Mouse (Mus musculus) MEL (cell line): ENCODE measurements at regions not wholly inside any gene's neighbourhood (a gene's known extent, or its start where the extent isn't known, plus 50 kb on each side); places are given as distances from the start of the nearest gene placed in this dataset.

Experiments
- DNase-seq: peaks from one replicate; pipeline ENCODE4 v3.0.0; 2011; ENCODE audit warnings: low read depth, low spot score
- H3K27ac ChIP-seq: 2 replicates; pipeline ENCODE4 v1.5.1; 2012; ENCODE audit warnings: low read depth, mild to moderate bottlenecking, control low read depth, low read length, moderate library complexity; ENCODE audit not compliant: control insufficient read depth
- H3K27me3 ChIP-seq, 2 experiments: fragments of 150-350 bp in 1 of 2; sonication (generic) in 1 of 2; 2 replicates each; pipeline ENCODE4 v1.6.1; 2012; ENCODE audit warnings: low read length in 2 of 2, mild to moderate bottlenecking in 2 of 2, improper control_type of control experiment in 1 of 2, moderate library complexity in 1 of 2; ENCODE audit not compliant: insufficient read depth in 2 of 2, control insufficient read depth in 1 of 2
- H3K36me3 ChIP-seq, 2 experiments: 2 replicates each; pipeline ENCODE4 v1.6.1; 2012 to 2014; ENCODE audit warnings: low read length in 2 of 2, improper control_type of control experiment in 1 of 2, inconsistent platforms in 1 of 2, mild to moderate bottlenecking in 1 of 2; ENCODE audit not compliant: insufficient read depth in 2 of 2, control insufficient read depth in 1 of 2
- H3K4me1 ChIP-seq, 2 experiments: fragments of 150-350 bp in 1 of 2; sonication (generic) in 1 of 2; 2 replicates each; pipeline ENCODE4 v1.6.1; 2012; ENCODE audit warnings: low read length in 2 of 2, improper control_type of control experiment in 1 of 2, mild to moderate bottlenecking in 1 of 2; ENCODE audit not compliant: insufficient read depth in 2 of 2, control insufficient read depth in 1 of 2
- H3K4me3 ChIP-seq, 2 experiments: fragments of 150-350 bp in 1 of 2; sonication (generic) in 1 of 2; 2 replicates each; pipeline ENCODE4 v1.5.1; 2012; ENCODE audit warnings: low read depth in 2 of 2, low read length in 2 of 2, mild to moderate bottlenecking in 2 of 2, moderate library complexity in 2 of 2, control low read depth in 1 of 2, improper control_type of control experiment in 1 of 2; ENCODE audit not compliant: control insufficient read depth in 1 of 2, insufficient read depth in 1 of 2
- H3K79me2 ChIP-seq: 2 replicates; pipeline ENCODE4 v1.6.1; 2012; ENCODE audit warnings: mild to moderate bottlenecking, low read length, moderate library complexity; ENCODE audit not compliant: control insufficient read depth, poor library complexity, insufficient read depth
- H3K9ac ChIP-seq: 2 replicates; pipeline ENCODE4 v1.6.1; 2012; ENCODE audit warnings: low read depth, mild to moderate bottlenecking, control low read depth, low read length, moderate library complexity; ENCODE audit not compliant: control insufficient read depth, poor library complexity, severe bottlenecking
- H3K9me3 ChIP-seq: fragments of 150-350 bp; sonication (generic); replicated peaks from 2 replicates; pipeline ENCODE4 v1.6.1; 2012; ENCODE audit warnings: mild to moderate bottlenecking, low read length, improper control_type of control experiment, moderate library complexity; ENCODE audit not compliant: insufficient read depth
- BHLHE40 ChIP-seq: IDR thresholded peaks from 2 replicates; pipeline ENCODE4 v1.6.1; 2012; ENCODE audit warnings: low read depth, mild to moderate bottlenecking, inconsistent platforms, low read length, improper control_type of control experiment, borderline replicate concordance
- CHD1 ChIP-seq: IDR thresholded peaks from 2 replicates; pipeline ENCODE4 v1.6.1; 2012; ENCODE audit warnings: low read depth, mild to moderate bottlenecking, inconsistent platforms, low read length, improper control_type of control experiment
- CTCF ChIP-seq, 3 experiments: IDR thresholded peaks in 2 of 3; conservative IDR thresholded peaks in 1 of 3; 2 replicates each; pipeline ENCODE4 v1.5.1; 2011 to 2012; ENCODE audit warnings: low read length in 3 of 3, low read depth in 2 of 3, mild to moderate bottlenecking in 2 of 3, improper control_type of control experiment in 1 of 3, inconsistent platforms in 1 of 3, mixed read lengths in 1 of 3, moderate library complexity in 1 of 3; ENCODE audit not compliant: control insufficient read depth in 1 of 3, insufficient read depth in 1 of 3, poor library complexity in 1 of 3, severe bottlenecking in 1 of 3
- ELF1 ChIP-seq: IDR thresholded peaks from 2 replicates; pipeline ENCODE4 v1.6.1; 2014; ENCODE audit warnings: low read depth, mild to moderate bottlenecking, inconsistent platforms, low read length, improper control_type of control experiment, moderate library complexity
- EP300 ChIP-seq, 2 experiments: IDR thresholded peaks; 2 replicates each; pipeline ENCODE4 v1.6.1; 2011; ENCODE audit warnings: improper control_type of control experiment in 2 of 2, low read length in 2 of 2, low read depth in 1 of 2, mild to moderate bottlenecking in 1 of 2
- ETS1 ChIP-seq: IDR thresholded peaks from 2 replicates; pipeline ENCODE4 v1.6.1; 2012; ENCODE audit warnings: low read depth, mild to moderate bottlenecking, inconsistent platforms, low read length, improper control_type of control experiment, moderate library complexity
- GABPA ChIP-seq: IDR thresholded peaks from 2 replicates; pipeline ENCODE4 v1.6.1; 2012; ENCODE audit warnings: low read depth, mild to moderate bottlenecking, inconsistent platforms, low read length, improper control_type of control experiment, moderate library complexity
- HCFC1 ChIP-seq: IDR thresholded peaks from 2 replicates; pipeline ENCODE4 v1.6.1; 2012; ENCODE audit warnings: low read depth, mild to moderate bottlenecking, inconsistent platforms, low read length, improper control_type of control experiment, moderate library complexity
- MAZ ChIP-seq: IDR thresholded peaks from 2 replicates; pipeline ENCODE4 v1.6.1; 2012; ENCODE audit warnings: low read depth, mild to moderate bottlenecking, inconsistent platforms, low read length, improper control_type of control experiment
- MXI1 ChIP-seq: IDR thresholded peaks from 2 replicates; pipeline ENCODE4 v1.6.1; 2011; ENCODE audit warnings: mild to moderate bottlenecking, low read depth, low read length, improper control_type of control experiment
- MYC ChIP-seq: IDR thresholded peaks from 2 replicates; pipeline ENCODE4 v1.6.1; 2011; ENCODE audit warnings: low read depth, mild to moderate bottlenecking, low read length, improper control_type of control experiment, moderate library complexity
- NELFE ChIP-seq: IDR thresholded peaks from 2 replicates; pipeline ENCODE4 v1.6.1; 2011; ENCODE audit warnings: low read depth, low read length, improper control_type of control experiment
- POLR2A ChIP-seq, 2 experiments: IDR thresholded peaks; 2 replicates each; pipeline ENCODE4 v1.6.1; 2011 to 2012; ENCODE audit warnings: low read length in 2 of 2, mild to moderate bottlenecking in 2 of 2, control low read depth in 1 of 2, improper control_type of control experiment in 1 of 2, low read depth in 1 of 2, moderate library complexity in 1 of 2; ENCODE audit not compliant: control insufficient read depth in 1 of 2, insufficient read depth in 1 of 2, poor library complexity in 1 of 2
- POLR2AphosphoS5 ChIP-seq: IDR thresholded peaks from 2 replicates; pipeline ENCODE4 v1.6.1; 2012; ENCODE audit warnings: low read depth, borderline replicate concordance, mild to moderate bottlenecking, inconsistent platforms, low read length, moderate library complexity, mixed read lengths
- TAL1 ChIP-seq: IDR thresholded peaks from 2 replicates; pipeline ENCODE4 v1.6.1; 2012; ENCODE audit warnings: mild to moderate bottlenecking, inconsistent platforms, low read length, moderate library complexity, mixed read lengths
- ZMIZ1 ChIP-seq: IDR thresholded peaks from 2 replicates; pipeline ENCODE4 v1.6.1; 2012; ENCODE audit warnings: low read depth, mild to moderate bottlenecking, inconsistent platforms, low read length, improper control_type of control experiment, moderate library complexity
- ZNF384 ChIP-seq: IDR thresholded peaks from 2 replicates; pipeline ENCODE4 v1.6.1; 2012; ENCODE audit warnings: low read depth, mild to moderate bottlenecking, inconsistent platforms, low read length, improper control_type of control experiment

GRCm38 (mm10) chr1:119163846-119164245, 110.4 kb upstream of the Gli2 start:
- no peak for TF ChIP-seq ZNF384
- TF ChIP-seq POLR2AphosphoS5 = no peak
- no peak for TF ChIP-seq POLR2A (IDR thresholded peaks at IDR 0.05; ENCODE audit: control insufficient read depth in 1 of 2, insufficient read depth in 1 of 2, low read depth in 1 of 2, low read length in 2 of 2, poor library complexity in 1 of 2)
- no peak for TF ChIP-seq EP300 (IDR thresholded peaks at IDR 0.05; ENCODE audit: low read depth in 1 of 2, low read length in 2 of 2)
- no peak for TF ChIP-seq NELFE
- no peak for TF ChIP-seq ZMIZ1
- TF ChIP-seq MXI1 = no peak
- TF ChIP-seq CHD1 = no peak
- no peak for TF ChIP-seq GABPA
- no peak for TF ChIP-seq CTCF (IDR thresholded peaks at IDR 0.05 in 2 of 3, conservative IDR thresholded peaks at IDR 0.05 in 1 of 3; ENCODE audit: control insufficient read depth in 1 of 3, insufficient read depth in 1 of 3, low read depth in 2 of 3, low read length in 3 of 3, poor library complexity in 1 of 3, severe bottlenecking in 1 of 3)
- DNase-seq = no peak
- Histone ChIP-seq H3K79me2 (no peaks in the 10 kb centered on the region), H3K27ac (no peak overlapping the region), H3K36me3 (no peaks in the 10 kb centered on the region), H3K9ac (no peak overlapping the region), H3K27me3 (no peaks in the 10 kb centered on the region), H3K4me3 (no peak overlapping the region), H3K9me3 (no peaks in the 10 kb centered on the region), H3K4me1 (no peaks in the 10 kb centered on the region)

GRCm38 (mm10) chr1:119163114-119163740, 109.8 kb upstream of the Gli2 start:
- H3K4me1 ChIP-seq = no peaks in the 10 kb centered on the region
- H3K4me3 ChIP-seq = no peak overlapping the region
- TF ChIP-seq ETS1 (no peak), ELF1 (no peak)
- TF ChIP-seq, all 39 proteins: peak for 0
- H3K79me2 ChIP-seq = no peaks in the 10 kb centered on the region
- no peak for DNase-seq
- no peaks in the 10 kb centered on the region for H3K27me3 ChIP-seq
- H3K9me3 ChIP-seq = no peaks in the 10 kb centered on the region
- no peak overlapping the region for H3K9ac ChIP-seq
- no peaks in the 10 kb centered on the region for H3K36me3 ChIP-seq
- H3K27ac ChIP-seq = no peak overlapping the region

- DNase-seq = no peak
- Histone ChIP-seq H3K27ac (no peak overlapping the region), H3K4me3 (no peak overlapping the region), H3K27me3 (no peaks in the 10 kb centered on the region), H3K4me1 (no peaks in the 10 kb centered on the region), H3K79me2 (no peaks in the 10 kb centered on the region), H3K9ac (no peak overlapping the region), H3K36me3 (no peaks in the 10 kb centered on the region), H3K9me3 (no peaks in the 10 kb centered on the region)
- TF ChIP-seq POLR2AphosphoS5 (no peak), HCFC1 (no peak), MAZ (no peak), TAL1 (no peak), BHLHE40 (no peak), MYC (no peak)
These were observed 108.3 kb upstream of the Gli2 start for GRCm38 (mm10) chr1:119161751-119162150.
